ENCODE assay signal across 15 mouse cellular contexts in the genomic region with DNA sequence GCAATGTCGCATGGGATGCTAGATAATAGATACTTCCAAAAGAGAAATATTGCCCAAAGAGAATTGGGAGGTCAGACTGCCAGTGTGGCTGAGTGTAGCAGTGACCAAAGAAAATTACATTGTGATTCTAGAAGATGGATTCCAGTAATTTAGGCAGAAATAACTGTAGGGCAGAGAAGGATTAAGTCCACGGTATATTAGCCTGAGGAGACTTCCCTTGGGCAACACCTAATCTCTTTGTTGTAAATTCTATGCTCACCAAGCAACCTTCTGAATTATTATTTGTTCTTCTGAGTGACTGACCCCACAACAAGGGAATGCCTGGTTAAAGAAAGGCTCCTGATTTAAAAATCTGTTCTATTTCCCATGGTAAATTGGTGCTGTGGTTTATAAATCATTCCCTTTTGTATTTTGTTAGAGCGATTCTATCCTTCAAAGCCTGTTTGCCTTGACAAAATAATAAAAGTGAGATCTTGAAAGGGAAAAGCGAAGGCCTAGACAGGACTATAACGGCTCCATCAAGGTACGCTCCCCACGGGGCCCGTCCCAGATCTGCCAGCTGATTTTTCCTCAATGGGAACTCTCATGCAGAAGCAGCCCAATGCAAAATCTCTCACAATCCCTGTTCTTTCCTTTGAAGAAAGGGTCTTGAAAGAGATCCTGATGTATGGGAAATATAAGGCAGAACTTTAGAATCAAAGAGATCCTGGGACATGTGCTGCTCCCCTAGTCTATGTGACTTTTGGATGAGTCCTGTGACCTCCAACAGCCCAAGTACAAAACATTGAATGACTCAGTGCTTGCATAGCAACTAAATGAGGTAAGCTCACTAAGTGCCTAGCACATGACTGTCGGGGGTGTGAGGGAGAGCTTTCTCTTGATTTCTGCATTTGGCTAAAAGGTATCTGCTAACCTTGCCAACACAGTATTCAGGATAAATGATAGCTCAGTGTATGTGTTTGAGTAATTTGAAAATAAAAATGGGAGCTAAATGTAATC.
A peak's percentile ranks its signal among the peaks of the same experiment; 100 is the strongest.
DNase-seq lines count a peak whose midpoint lies in the region; ATAC-seq lines count a peak whose summit lies in the region.
"Had no signal": no experiment of that assay in that cellular context is flagged by ENCODE, and none has a peak within 500 bp of the region (broad histone marks: within the 10 kb centered on the region; RNA-seq: fewer than 3 reads in every experiment).

No protein-coding gene starts in this region.

- no peak for DNase-seq in heart, postnatal 36 days
- DNase-seq in neural tube, embryonic 10.5 days (ENCODE audit: extremely low spot score, low spot score): no peak
- DNase-seq in embryo, embryonic 11 days: peak; percentile 45
- peak; percentile 24 for DNase-seq in retina, postnatal 1 day
- DNase-seq in spleen, postnatal 4 days (ENCODE audit: low spot score in 2 of 2): no peak
- no peak for DNase-seq in layer of hippocampus, adult 18-20 months (ENCODE audit: low spot score in 2 of 2)
- DNase-seq: cerebellum, adult 8-10 months; gastrocnemius, adult 2 months; kidney, postnatal 4 days; thymus, adult 2 months had no signal

- 0 out of 2 replicates have a peak overlapping the region, but pooled peaks have one; percentile 30 for H3K9ac ChIP-seq in heart, embryonic 14.5 days (ENCODE audit: low read length)
- no peak overlapping the region for H3K9ac ChIP-seq in neural tube, embryonic 12.5 days
- H3K9ac ChIP-seq: embryonic facial prominence, embryonic 15.5 days; liver, embryonic 15.5 days had no signal

- H3K27ac ChIP-seq in heart, embryonic 14.5 days (replicated peaks in 1 of 2; ENCODE audit: control insufficient read depth in 1 of 2, insufficient read depth in 1 of 2, low read depth in 2 of 2, low read length in 2 of 2): peak overlapping the region; percentile 77 to 82
- H3K27ac ChIP-seq in neural tube, embryonic 12.5 days: no peak overlapping the region
- H3K27ac ChIP-seq: embryonic facial prominence, embryonic 15.5 days; gastrocnemius, adult 2 months; liver, embryonic 15.5 days had no signal

- no peaks in the 10 kb centered on the region for H3K9me3 ChIP-seq in heart, embryonic 14.5 days (ENCODE audit: control insufficient read depth, low read length)
- no peaks in the 10 kb centered on the region for H3K9me3 ChIP-seq in neural tube, embryonic 12.5 days
- H3K9me3 ChIP-seq: embryonic facial prominence, embryonic 15.5 days; liver, embryonic 15.5 days had no signal

- ATAC-seq in heart, embryonic 14.5 days (ENCODE audit: insufficient number of reproducible peaks, insufficient read depth, low FRiP score, low read depth): peak; percentile 76
- peak; percentile 73 for ATAC-seq in neural tube, embryonic 12.5 days (ENCODE audit: low FRiP score, low read depth)

- no peaks in the 10 kb centered on the region for H3K27me3 ChIP-seq in heart, embryonic 14.5 days (ENCODE audit: control insufficient read depth, insufficient read depth, low read length)
- H3K27me3 ChIP-seq in neural tube, embryonic 12.5 days (replicated peaks): no peaks in the 10 kb centered on the region
- H3K27me3 ChIP-seq: embryonic facial prominence, embryonic 15.5 days; liver, embryonic 15.5 days; megakaryocyte, embryonic 14.5 days had no signal

- H3K4me3 ChIP-seq in heart, embryonic 14.5 days (ENCODE audit: control insufficient read depth in 1 of 2, insufficient read depth in 1 of 2, low read depth in 1 of 2, low read length in 2 of 2): no peak overlapping the region
- no peak overlapping the region for H3K4me3 ChIP-seq in neural tube, embryonic 12.5 days
- H3K4me3 ChIP-seq: embryonic facial prominence, embryonic 15.5 days; gastrocnemius, adult 2 months; liver, embryonic 15.5 days; megakaryocyte, embryonic 14.5 days had no signal

- no peaks in the 10 kb centered on the region for H3K36me3 ChIP-seq in heart, embryonic 14.5 days (ENCODE audit: control insufficient read depth, insufficient read depth, low read length)
- no peaks in the 10 kb centered on the region for H3K36me3 ChIP-seq in neural tube, embryonic 12.5 days
- H3K36me3 ChIP-seq: embryonic facial prominence, embryonic 15.5 days; liver, embryonic 15.5 days had no signal

- WGBS in heart, embryonic 14.5 days: 63% methylated on average over 9 of the region's 9 CpGs
- WGBS in neural tube, embryonic 12.5 days: 31% methylated on average over 9 of the region's 9 CpGs

- no peak overlapping the region for H3K4me2 ChIP-seq in heart, embryonic 14.5 days (ENCODE audit: low read length)
- H3K4me2 ChIP-seq in neural tube, embryonic 12.5 days (replicated peaks): no peak overlapping the region
- H3K4me2 ChIP-seq: embryonic facial prominence, embryonic 15.5 days; liver, embryonic 15.5 days had no signal

- H3K4me1 ChIP-seq in heart, embryonic 14.5 days (ENCODE audit: control insufficient read depth in 2 of 2, insufficient read depth in 2 of 2, low read length in 2 of 2): peaks cover 13 to 32% of the 10 kb centered on the region in 2 experiments
- peaks cover 16% of the 10 kb centered on the region for H3K4me1 ChIP-seq in neural tube, embryonic 12.5 days
- H3K4me1 ChIP-seq: embryonic facial prominence, embryonic 15.5 days; liver, embryonic 15.5 days; megakaryocyte, embryonic 14.5 days had no signal

- intact Hi-C loops in heart, postnatal 36 days (cut with DNase I): no loop called here

Comparison
In these comparisons a context has a peak if more than half of its experiments do, and no peak if none do; other contexts are left out.
1. DNase-seq: peak in embryo, embryonic 11 days (single experiment) and retina, postnatal 1 day (single experiment); none in heart, postnatal 36 days (0 of 2), neural tube, embryonic 10.5 days (single experiment), spleen, postnatal 4 days (0 of 2) and layer of hippocampus, adult 18-20 months (0 of 2).